Mouse (Mus musculus): Measurements from ENCODE around the gene Olfr1391. TPM values are rescaled to one million over a fixed set of nuclear protein-coding genes. Genes with fewer than 3 reads are reported as not detected.
"Not testable (repeated sequence)": the region's sequence is repeated elsewhere in the genome, so short reads cannot be mapped to it uniquely, and the experiment has no call there.

The Olfr1391 gene
- total RNA-seq (2022) = not detected

- no peak for DNase-seq (ENCODE audit: low spot score in 2 of 2)
Observed at GRCm38 (mm10) chr11:49322442-49322841, at the start of gene Olfr1391. Olfr1391 (plus strand) TSS chr11:49322742.

- DNase-seq (ENCODE audit: low spot score in 2 of 2) = no peak
Observed at GRCm38 (mm10) chr11:49273834-49274519, 48.6 kb upstream of the Olfr1391 start.

GRCm38 (mm10) chr11:49278222-49278621, 44.3 kb upstream of the Olfr1391 start, which contains the start of gene Olfr1393:
Olfr1393 (plus strand) TSS chr11:49278304.
- no peak for DNase-seq (ENCODE audit: low spot score in 2 of 2)

- DNase-seq (ENCODE audit: low spot score in 2 of 2) = not testable (repeated sequence)
Observed at GRCm38 (mm10) chr11:49284982-49285381, 37.6 kb upstream of the Olfr1391 start, which contains the start of gene Olfr1392. Olfr1392 (plus strand) TSS chr11:49285282.

- no peak for DNase-seq (ENCODE audit: low spot score in 2 of 2)
Observed at GRCm38 (mm10) chr11:49287251-49287650, 35.3 kb upstream of the Olfr1391 start.

GRCm38 (mm10) chr11:49292777-49293176, 29.8 kb upstream of the Olfr1391 start:
- DNase-seq (ENCODE audit: low spot score in 2 of 2) = no peak

- no peak for DNase-seq (ENCODE audit: low spot score in 2 of 2)
Observed at GRCm38 (mm10) chr11:49304441-49304840, 18.1 kb upstream of the Olfr1391 start, which contains the start of gene Olfr10. Olfr10 (plus strand) TSS chr11:49304741.

- DNase-seq (ENCODE audit: low spot score in 2 of 2) = not testable (repeated sequence)
Observed at GRCm38 (mm10) chr11:49308547-49308946, 14.0 kb upstream of the Olfr1391 start.

- DNase-seq (ENCODE audit: low spot score in 2 of 2) = no peak
Observed at GRCm38 (mm10) chr11:49326726-49327125, 4.2 kb downstream of the Olfr1391 start.

GRCm38 (mm10) chr11:49329686-49330085, 7.1 kb downstream of the Olfr1391 start:
- no peak for DNase-seq (ENCODE audit: low spot score in 2 of 2)

GRCm38 (mm10) chr11:49334888-49335287, 12.3 kb downstream of the Olfr1391 start, which contains the start of gene Olfr1390:
Olfr1390 (plus strand) TSS chr11:49335188.
- no peak for DNase-seq (ENCODE audit: low spot score in 2 of 2)

- DNase-seq (ENCODE audit: low spot score in 2 of 2) = no peak
Observed at GRCm38 (mm10) chr11:49337150-49337832, 14.7 kb downstream of the Olfr1391 start.

Other genes with a start within 250 kb of the Olfr1391 start
- gene Ifi47, start 246.2 kb upstream of the Olfr1391 start, total RNA-seq (2022) = 1 to 10 TPM in 2 of 4 experiments, under 1 TPM in 2; 0.58 to 1.1 (median 0.89) TPM
- gene Olfr1396, start 207.9 kb upstream of the Olfr1391 start, total RNA-seq (2022) = not detected
- not detected for gene Olfr1395, start 180.5 kb upstream of the Olfr1391 start, total RNA-seq (2022)
- not detected for gene Olfr1394, start 168.4 kb upstream of the Olfr1391 start, total RNA-seq (2022)
- gene Btnl9, start 135.6 kb upstream of the Olfr1391 start, total RNA-seq (2022) = 1 to 10 TPM in 3 of 4 experiments, under 1 TPM in 1; 0.96 to 2.6 (median 2.0) TPM
- 10 to 100 TPM; 24.4 to 29.9 (median 26.0) TPM for gene Zfp62, start 119.5 kb upstream of the Olfr1391 start, total RNA-seq (2022)
- gene Mgat1, start 78.6 kb upstream of the Olfr1391 start, total RNA-seq (2022) = 10 to 100 TPM; 39.4 to 56.8 (median 48.4) TPM
- gene Olfr1393, start 44.4 kb upstream of the Olfr1391 start, total RNA-seq (2022) = not detected
- not detected for gene Olfr1392, start 37.5 kb upstream of the Olfr1391 start, total RNA-seq (2022)
- not detected for gene Olfr10, start 18.0 kb upstream of the Olfr1391 start, total RNA-seq (2022)
- not detected for gene Olfr1390, start 12.4 kb downstream of the Olfr1391 start, total RNA-seq (2022)
- not detected for gene Olfr1389, start 100.3 kb downstream of the Olfr1391 start, total RNA-seq (2022)
- gene Olfr1388, start 113.9 kb downstream of the Olfr1391 start, total RNA-seq (2022) = under 1 TPM in 3 of 4 experiments, not detected in 1; 0.08 to 0.17 (median 0.10) TPM
- gene Olfr1387, start 132.6 kb downstream of the Olfr1391 start, total RNA-seq (2022) = not detected
- gene Olfr1386, start 142.3 kb downstream of the Olfr1391 start, total RNA-seq (2022) = not detected
- not detected for gene Olfr1385, start 166.3 kb downstream of the Olfr1391 start, total RNA-seq (2022)
- not detected for gene Olfr1384, start 184.0 kb downstream of the Olfr1391 start, total RNA-seq (2022)
- gene Olfr1383, start 196.9 kb downstream of the Olfr1391 start, total RNA-seq (2022) = under 1 TPM in 1 of 4 experiments, not detected in 3; 0.47 TPM
- gene Olfr1382, start 205.5 kb downstream of the Olfr1391 start, total RNA-seq (2022) = under 1 TPM in 1 of 4 experiments, not detected in 3; 0.07 TPM
- not detected for gene Olfr1381, start 220.7 kb downstream of the Olfr1391 start, total RNA-seq (2022)
- gene Olfr1380, start 234.1 kb downstream of the Olfr1391 start, total RNA-seq (2022) = not detected